Mouse (Mus musculus) large intestine, adult 2 months (tissue): ENCODE results near the gene Banf1. TPM values are rescaled to one million over a fixed set of nuclear protein-coding genes. Genes with fewer than 3 reads are reported as not detected.
"Not testable (repeated sequence)": the region's sequence is repeated elsewhere in the genome, so short reads cannot be mapped to it uniquely, and the experiment has no call there.

Source experiments
- DNase-seq: peaks from one replicate; pipeline ENCODE4 v3.0.0-alpha.2; 2012; ENCODE audit warnings: low read depth, low spot score
- WGBS: fragments of 180-500 bp; shearing (Covaris S2); methylation state at CpG from one replicate; pipeline ENCODE4 v1.1.7; 2018; 5-methylcytosine and 5-hydroxymethylcytosine counted together
- polyA plus RNA-seq: library from polyadenylated mRNA; depleted of rRNA; stranded (reverse); fragments of >200 nt; gene quantifications from 2 replicates; pipeline ENCODE4 v1.2.3, GENCODE M21; 2012; rRNA removed

Gene Banf1
- 196 and 232 TPM in 2 replicates for polyA plus RNA-seq

DNA sequence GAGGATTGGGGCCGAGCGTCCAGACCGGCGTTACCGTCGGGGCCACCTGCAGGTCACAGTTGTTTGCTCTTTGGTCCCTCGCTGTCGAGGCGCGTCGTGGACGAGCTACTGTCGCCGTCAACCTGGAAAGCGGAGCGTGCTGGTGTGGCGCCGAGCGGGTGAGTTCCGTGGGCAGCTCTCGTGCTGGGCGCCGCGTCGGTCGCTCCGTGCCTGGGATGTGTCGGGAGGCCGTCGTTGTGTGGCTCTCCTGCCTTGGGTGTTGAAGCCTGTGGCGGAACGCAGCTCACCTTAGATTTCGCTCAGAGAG, at the start of gene Banf1:
Banf1 (minus strand) TSS at position 116 of the 307 bp plus-strand sequence.
- no peak for DNase-seq
- WGBS, result under 1% methylated on average over 33 of the region's 33 CpGs

GRCm38 (mm10) chr19:5414534-5414957, 47.6 kb upstream of the Banf1 start:
- no peak for DNase-seq

GRCm38 (mm10) chr19:5413840-5414239, 46.9 kb upstream of the Banf1 start:
- no peak for DNase-seq
- 86% methylated on average over 4 of the region's 4 CpGs for WGBS

More at GRCm38 (mm10) chr19:5414534-5414957, 47.6 kb upstream of the Banf1 start:
- WGBS, result 72% methylated on average over 2 of the region's 2 CpGs

- WGBS, result 74% methylated on average over 5 of the region's 5 CpGs
- no peak for DNase-seq
Measured at GRCm38 (mm10) chr19:5411961-5412360, 45.0 kb upstream of the Banf1 start.

GRCm38 (mm10) chr19:5410641-5411040, 43.7 kb upstream of the Banf1 start:
- DNase-seq, result no peak
- 93% methylated on average over 5 of the region's 5 CpGs for WGBS

- 63% methylated on average over 5 of the region's 5 CpGs for WGBS
- no peak for DNase-seq
Measured at GRCm38 (mm10) chr19:5409068-5409467, 42.1 kb upstream of the Banf1 start.

DNA sequence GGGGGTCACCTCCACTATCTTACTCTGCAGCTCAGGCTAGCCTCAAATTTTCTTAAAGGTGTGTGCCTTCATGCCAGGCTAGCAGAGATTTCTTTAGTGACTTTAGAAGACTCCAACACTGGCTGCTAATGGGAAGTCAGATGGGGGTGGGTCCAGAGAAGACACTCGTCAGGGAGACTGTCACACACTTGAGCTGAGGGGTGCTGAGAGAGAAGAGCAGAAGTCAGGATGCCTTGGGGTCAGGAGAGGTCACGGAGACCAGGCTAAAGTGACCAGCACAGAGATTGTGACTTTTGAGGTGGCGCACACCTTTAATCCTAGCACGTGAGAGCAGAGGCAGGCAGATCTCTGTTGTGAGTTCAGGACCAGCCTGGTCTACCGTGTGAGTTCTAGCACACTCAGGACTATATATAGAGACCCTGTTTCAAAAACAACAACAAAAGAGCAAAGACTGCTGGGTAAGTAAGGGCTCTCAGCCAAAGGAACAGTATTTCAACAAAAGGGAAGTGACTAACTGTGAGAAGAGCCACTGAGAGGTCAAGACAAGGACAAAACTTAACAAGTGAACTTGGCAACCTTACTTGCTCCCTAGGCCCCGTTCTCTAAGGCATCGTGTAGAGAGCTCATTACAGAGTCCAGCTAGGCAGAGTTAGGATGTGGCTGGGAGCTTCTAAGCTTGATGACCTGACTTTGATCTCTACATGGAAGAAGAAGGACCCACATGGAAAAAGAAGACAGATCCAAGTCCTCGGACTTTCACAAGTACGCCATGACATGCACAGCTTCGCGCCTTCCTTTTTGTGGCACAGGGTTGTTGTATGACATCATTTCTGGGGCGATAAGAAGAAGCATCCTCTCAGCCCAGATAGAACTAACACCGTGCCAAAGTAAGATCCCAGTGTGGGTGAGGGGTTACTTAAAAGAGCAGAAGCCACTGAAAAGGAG, 41.4 kb upstream of the Banf1 start:
- WGBS, result 75% methylated on average over 13 of the region's 13 CpGs
- DNase-seq, result no peak

DNA sequence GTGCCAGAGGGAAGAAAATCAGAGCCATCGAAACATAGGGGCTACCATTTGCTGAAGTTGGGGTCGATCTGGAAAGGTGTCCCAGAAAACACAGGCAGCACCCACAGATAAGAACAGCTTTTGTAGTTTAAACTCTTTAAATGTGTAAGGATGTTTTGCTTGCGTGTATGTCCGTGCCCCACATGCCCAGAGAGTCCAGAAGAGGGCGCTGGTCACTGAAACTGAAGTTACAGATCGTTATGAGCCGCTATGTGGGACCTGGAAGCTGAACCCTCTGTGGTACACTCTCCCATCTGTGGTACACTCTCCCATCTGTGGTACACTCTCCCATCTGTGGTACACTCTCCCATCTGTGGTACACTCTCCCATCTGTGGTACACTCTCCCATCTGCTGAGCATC, 40.2 kb upstream of the Banf1 start:
- no peak for DNase-seq

DNA sequence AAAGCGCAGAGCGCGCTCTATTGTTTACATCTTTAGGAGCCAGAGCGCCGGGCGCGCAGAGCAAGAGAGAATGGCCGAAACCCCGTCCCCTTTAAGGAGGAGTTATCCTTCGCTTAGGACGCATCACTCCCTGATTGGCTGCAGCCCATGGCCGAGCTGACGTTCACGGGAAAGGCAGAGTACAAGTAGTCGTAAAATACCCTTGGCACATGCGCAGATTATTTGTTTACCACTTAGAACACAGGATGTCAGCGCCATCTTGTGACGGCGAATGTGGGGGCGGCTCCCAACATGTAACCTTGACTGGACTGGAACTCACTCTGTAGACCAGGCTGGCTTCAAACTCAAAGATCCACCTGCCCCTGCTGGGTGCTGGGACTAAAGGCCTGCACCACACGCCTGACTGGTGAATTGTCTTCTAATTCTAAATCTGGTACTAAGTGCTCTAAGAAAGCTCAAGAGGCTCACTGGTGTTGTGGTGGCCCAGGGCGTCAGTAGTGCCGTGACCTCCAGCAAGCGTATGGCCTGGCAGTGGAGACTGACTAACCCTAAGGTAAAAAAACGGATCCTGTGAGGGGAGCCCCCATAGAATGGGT, 39.7 kb upstream of the Banf1 start:
- WGBS, result 17% methylated on average over 25 of the region's 25 CpGs
- DNase-seq, result not testable (repeated sequence)

More for the DNA sequence above, 40.2 kb upstream of the Banf1 start:
- WGBS, result 18% methylated on average over 7 of the region's 7 CpGs

DNA sequence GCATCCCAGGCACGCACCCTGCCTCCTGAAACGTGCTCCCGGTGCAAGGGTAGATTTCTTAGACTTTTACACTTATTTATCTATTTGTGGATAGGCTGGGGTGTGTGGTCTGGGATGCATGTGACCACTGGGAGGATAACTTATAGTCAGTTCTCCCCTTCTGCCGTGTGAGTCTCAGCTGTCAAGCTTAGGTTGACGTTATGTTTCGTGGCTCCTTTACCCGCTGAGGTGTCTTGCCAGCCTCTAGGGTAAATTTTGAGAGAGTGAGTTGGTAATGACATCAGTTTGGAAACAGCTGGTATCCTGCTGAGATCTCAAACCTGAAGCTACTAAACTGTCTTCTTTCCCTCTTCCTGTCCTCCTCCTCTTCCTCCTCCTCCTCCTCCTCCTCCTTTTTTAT, 39.0 kb upstream of the Banf1 start:
- DNase-seq, result no peak
- WGBS, result 17% methylated on average over 7 of the region's 7 CpGs

- 75% methylated on average over 8 of the region's 8 CpGs for WGBS
- no peak for DNase-seq
Measured at GRCm38 (mm10) chr19:5402293-5402692, 35.3 kb upstream of the Banf1 start, which contains the start of gene Tsga10ip. TSS of gene Tsga10ip (minus strand) at chr19:5402526.

- DNase-seq, result not testable (repeated sequence)
- WGBS, result 68% methylated on average over 4 of the region's 4 CpGs
Measured at GRCm38 (mm10) chr19:5401073-5401472, 34.1 kb upstream of the Banf1 start.

DNA sequence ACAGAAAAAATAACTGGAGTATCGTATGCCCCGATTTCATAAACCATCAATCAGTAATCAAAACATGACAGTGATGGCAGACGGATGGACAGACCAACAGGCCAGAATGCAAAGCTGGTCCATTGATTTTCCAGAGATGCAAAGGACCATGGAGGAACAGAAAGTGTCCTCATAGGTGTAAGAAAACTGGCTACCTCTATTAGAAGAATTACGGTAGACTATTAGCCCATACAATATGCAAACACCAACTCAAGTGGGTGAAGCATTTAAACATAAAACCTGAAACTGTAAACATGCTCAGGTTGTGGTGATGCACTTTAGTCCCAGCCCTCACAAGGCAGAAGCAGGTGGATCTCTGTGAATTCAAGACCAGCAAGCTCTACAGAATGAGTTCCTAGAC, 28.4 kb upstream of the Banf1 start:
- DNase-seq, result no peak
- 76% methylated on average over 4 of the region's 4 CpGs for WGBS

- 32% methylated on average over 10 of the region's 10 CpGs for WGBS
- no peak for DNase-seq
Measured at GRCm38 (mm10) chr19:5394168-5394567, 27.2 kb upstream of the Banf1 start.

DNA sequence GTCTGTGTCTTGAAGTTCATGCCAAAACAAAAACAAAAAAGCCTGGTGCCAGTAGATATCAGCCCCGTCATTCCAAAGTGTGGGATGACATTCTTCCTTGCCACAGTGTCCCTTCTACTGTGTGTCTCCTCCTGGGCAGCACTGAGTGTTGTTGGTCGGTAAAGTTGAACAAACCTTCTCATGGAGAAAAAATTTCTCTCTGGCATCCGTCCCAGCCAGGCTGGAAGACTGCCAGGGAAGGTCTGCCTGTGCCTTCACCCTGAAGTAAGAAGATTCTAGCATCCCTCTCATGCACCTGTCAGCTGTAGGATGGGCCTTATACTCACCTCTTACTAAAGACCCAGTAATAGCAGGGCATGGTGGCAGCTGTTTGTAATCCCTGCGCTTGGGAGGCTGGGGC, 25.9 kb upstream of the Banf1 start:
- 19% methylated on average over 4 of the region's 4 CpGs for WGBS
- DNase-seq, result no peak

GRCm38 (mm10) chr19:5390416-5390815, 23.4 kb upstream of the Banf1 start:
- 72% methylated on average over 8 of the region's 8 CpGs for WGBS
- DNase-seq, result no peak

DNA sequence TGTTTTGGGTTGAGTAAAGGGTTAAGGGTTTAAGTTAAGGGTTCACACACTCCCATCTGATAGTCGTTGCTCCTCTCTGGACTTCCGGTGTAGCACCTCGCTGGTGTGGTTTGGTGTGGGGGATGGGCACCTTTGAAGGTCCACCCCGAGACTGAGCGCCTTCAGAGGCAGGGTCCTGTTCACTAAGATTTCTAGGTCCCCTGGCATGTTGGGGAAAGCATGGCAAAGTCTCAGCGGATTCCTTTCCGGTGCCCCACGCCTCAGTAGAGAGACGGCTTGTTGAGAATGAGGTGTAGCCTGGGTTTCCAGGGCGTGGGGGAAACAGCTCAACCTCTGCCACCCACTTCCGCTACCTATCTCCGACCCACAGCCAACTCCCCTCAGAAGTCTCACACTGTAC, 22.7 kb upstream of the Banf1 start:
- peak; percentile 35 for DNase-seq
- whole genome bisulfite sequencing, result 8% methylated on average over 12 of the region's 12 CpGs

- peak; percentile 83 for DNase-seq
- under 1% methylated on average over 43 of the region's 43 CpGs for WGBS
Measured at GRCm38 (mm10) chr19:5388588-5389242, 21.7 kb upstream of the Banf1 start, which contains the start of gene Sart1. TSS of gene Sart1 (minus strand) at chr19:5388703.

- under 1% methylated on average over 42 of the region's 43 CpGs for WGBS
- DNase-seq, result no peak
Measured at GRCm38 (mm10) chr19:5388011-5388441, 21.1 kb upstream of the Banf1 start.

- DNase-seq, result no peak
- 92% methylated on average over 8 of the region's 8 CpGs for WGBS
Measured at GRCm38 (mm10) chr19:5384715-5385114, 17.7 kb upstream of the Banf1 start.
